Mouse (Mus musculus): ENCODE measurements around the gene Akap2.

The Akap2 gene

GRCm38 (mm10) chr4:57764392-57764791, 46.9 kb downstream of the Akap2 start:
- no peak for DNase-seq

- no peak for DNase-seq
Measured at GRCm38 (mm10) chr4:57764926-57765325, 47.5 kb downstream of the Akap2 start.

DNA sequence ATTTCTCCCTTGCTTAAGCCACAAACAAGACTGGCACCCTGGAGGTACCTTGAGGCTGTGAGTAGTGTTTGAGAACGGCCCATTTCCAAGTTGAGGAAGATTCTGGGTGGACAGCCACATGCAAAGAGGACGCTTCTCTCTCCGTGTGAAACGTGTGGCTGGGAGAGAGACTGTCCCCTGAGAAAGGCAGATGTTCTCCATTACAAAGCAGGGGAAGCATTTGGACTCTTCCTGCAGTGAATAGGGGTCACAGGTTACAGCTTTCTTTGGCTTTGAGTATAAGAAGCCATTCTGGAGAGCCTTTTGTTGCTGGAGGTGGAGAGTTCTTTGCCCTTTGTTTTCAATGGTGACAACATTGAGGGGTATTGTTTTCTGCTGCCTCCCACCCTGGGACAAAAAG, 48.3 kb downstream of the Akap2 start:
- DNase-seq, result no peak

- no peak for DNase-seq
Measured at GRCm38 (mm10) chr4:57769007-57769406, 51.5 kb downstream of the Akap2 start.

GRCm38 (mm10) chr4:57770185-57770823, 52.8 kb downstream of the Akap2 start:
- DNase-seq, result no peak

GRCm38 (mm10) chr4:57771558-57772219, 54.2 kb downstream of the Akap2 start:
- no peak for DNase-seq

DNA sequence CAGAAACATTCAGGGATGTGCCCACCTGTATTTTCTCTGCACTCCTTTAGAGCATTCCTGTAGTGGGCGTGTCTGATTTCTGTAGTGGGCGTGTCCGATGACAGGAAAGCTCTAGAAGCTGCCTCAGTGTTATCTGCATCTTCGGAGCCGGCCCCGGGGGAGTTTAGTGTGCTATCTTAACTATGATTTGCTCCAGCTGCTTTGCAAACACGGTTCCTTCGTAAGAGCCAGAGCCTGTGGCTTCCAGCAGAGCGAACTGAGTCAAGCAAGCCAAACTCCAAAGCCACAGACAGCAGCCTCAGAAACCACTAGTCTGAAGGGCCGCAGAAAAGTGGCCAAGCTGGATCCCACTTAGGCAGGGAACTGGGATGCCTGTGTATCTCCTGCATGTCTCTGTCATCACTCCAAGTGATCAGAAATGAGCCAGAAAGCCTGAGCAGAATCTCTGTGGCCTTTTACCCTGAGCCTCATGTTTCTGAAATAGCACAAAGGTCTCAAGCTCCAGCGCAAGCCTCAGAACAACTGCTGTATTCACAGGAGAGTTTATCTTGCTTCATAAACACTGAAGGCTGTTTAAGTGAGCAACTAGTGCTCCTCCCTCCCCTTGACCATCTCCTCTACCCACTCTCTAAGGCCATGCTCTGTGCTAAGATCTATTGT, 55.5 kb downstream of the Akap2 start:
- DNase-seq, result no peak

DNA sequence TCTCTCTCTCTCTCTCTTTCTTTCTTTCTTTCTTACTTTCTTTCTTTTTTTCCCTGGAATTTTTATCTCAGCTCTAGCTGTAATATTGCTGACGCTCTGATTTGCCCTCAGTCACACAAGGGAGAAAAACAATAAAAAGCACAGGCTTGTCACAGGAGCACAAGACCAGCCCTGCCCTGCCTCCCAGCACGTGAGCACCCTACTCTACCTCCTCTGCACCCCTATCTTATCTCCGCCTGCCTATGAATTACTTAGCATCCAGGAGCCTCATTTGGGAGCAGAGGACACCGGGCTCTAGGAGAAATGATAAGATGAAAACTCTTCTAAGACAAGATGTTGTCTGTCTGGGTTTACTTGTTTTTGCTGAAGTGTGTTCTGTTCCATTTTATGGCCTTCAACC, 57.1 kb downstream of the Akap2 start:
- DNase-seq, result no peak

DNA sequence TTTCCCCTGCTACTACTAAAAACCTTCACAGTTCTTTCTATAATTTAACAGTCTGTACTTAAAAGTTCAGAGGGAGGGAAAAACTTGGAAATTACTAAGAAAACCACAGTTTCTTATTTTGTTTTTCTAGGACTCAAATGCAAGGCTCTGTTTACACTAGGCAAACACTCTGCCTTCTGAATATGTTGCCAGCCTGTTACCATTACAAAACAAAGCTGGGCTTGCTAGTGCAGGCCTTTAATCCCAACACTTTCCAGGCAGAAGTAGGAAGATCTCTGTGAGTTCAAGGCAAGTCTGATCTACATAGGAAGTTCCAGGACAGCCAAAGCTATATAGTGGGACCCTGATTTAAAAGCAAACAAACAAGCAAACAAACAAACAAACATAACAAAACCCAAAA, 58.1 kb downstream of the Akap2 start:
- no peak for DNase-seq

- DNase-seq, result no peak
Measured at GRCm38 (mm10) chr4:57780403-57780802, 62.9 kb downstream of the Akap2 start.

- no peak for DNase-seq
Measured at GRCm38 (mm10) chr4:57780833-57781641, 63.6 kb downstream of the Akap2 start.

GRCm38 (mm10) chr4:57781994-57782393, 64.5 kb downstream of the Akap2 start:
- DNase-seq, result no peak

- DNase-seq, result no peak
Measured at GRCm38 (mm10) chr4:57782549-57783390, 65.3 kb downstream of the Akap2 start.

DNA sequence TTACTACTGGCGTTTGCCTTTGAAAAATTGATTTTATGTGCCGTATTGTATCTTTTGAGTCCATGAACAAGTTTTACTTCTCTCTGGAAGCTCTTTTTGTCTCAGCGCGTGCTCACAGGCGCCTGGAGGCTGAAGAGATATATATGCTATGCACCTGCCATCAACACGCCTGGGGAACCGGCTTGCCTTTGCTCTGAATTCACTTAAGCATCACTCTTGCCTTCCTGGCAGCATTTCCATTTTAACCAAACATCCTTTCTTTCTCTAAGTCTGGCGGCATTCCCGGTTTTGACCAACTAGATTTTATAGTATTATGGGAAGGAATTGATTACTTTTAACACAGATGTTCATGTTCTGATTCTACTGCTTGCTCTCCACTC, 65.9 kb downstream of the Akap2 start:
- DNase-seq, result no peak

DNA sequence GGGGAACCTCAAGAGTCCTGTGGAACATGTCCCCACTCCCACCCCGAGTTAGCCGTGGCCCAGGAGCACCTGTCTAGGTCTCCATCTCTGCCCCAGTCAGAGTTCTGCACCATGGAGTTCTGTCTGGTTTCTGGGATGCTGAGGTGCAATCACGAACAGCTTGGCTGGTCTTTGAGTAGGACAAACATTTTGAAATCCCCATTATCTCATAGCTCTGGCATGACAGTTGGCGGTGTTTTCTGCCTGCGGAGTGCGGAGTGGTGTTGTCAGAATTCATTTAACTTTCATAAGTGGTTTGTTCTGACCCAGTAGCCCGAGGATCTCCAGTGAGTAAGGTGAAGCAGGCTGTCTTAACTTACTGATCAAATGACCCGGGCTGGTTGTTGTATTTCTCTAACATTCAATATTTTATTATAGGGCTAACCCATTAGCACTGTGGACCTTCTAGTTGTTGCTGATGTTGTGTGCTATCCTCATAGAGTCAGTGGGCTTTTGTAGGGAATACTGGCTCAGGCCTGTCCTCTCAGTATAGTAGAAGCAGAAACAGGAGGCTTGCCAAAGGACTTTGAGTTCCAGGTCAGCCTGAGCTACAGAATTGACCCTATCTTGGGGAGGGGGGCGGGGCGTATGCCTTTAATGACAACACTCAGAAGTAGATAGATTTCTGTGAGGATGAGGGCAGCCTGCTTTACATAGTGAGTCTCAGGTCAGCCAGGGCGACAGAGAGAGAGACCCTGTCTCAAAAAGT, 66.6 kb downstream of the Akap2 start:
- DNase-seq, result no peak

DNA sequence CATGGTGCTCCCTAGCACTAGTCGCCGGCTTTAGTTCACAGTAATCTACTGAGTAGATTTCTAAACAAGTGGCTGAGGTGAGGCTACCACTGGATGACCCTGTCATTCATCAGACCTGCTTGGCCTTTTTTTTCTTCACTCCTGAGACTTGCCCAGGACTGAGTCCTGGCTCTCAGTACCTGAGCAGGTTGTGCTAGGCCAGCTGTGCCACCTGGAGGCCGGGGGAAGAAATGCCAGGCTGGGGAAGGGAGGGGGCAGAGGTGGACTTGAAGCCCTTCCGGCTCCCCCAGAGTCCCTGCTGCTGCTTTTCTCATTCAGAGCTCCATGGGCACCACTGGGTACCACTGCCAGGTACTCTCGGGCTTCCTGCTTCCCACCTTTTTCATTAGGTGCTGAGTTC, 71.3 kb downstream of the Akap2 start:
- no peak for DNase-seq

GRCm38 (mm10) chr4:57789118-57789517, 71.7 kb downstream of the Akap2 start:
- DNase-seq, result no peak

DNA sequence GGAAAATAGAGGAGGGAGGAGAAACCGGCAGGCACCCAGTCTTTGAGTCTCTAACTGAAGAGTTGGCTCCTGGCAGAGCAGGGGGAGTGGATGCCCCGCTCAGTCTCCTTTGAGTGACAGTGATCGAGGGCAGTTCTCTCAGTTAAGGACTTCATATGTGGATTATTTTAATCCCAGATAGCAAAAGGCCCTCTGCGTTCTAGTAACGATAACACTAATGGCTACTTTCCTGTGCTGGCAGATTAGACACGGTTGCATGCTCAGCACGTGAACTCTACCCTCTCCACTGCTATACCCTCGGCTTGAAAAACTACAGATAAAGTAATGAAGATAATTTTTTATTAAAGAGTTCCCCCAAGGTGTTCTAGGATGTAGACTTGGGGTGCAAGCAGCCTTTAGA, 76.5 kb downstream of the Akap2 start:
- DNase-seq, result no peak

GRCm38 (mm10) chr4:57794547-57794946, 77.1 kb downstream of the Akap2 start:
- no peak for DNase-seq

DNA sequence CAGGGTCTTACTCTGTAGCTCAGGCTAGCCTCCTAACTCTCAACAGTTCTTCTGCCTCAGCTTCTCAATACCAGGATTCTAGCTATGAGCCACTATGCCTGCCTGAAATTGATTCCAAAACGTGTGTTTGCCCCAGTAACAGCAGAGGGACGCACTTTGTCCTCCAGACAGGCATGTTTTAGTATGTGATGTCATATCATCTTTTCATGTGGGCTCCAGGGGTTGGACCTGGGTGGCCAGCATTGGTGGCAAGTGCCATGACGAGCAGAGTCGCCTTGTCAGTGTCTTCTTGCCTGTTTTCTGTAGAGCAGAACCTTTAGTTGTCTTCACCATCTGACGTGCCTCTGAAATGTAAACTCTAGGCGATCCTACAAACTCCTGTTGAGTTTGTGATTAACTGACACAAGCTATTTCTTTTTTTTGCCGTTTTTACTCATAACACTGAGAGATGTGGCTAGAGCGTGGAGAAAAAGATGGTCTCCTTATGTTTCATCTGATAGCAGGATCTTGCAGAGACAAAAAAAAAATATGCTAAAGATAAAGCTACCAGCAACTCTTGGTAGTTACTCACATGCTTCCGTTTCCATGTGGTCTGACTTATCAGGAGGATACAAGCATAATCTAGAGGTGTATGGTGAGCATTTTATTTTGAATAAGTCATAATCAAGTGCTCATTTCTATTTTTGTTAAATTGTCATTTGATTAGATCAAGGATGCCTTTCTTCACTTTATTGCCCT, 80.3 kb downstream of the Akap2 start:
- no peak for DNase-seq

All from cerebellum, adult 11 months (tissue).